Comparison of ENCODE assay signal across 16 mouse cellular contexts in genomic region chr10:69383186-69383585, GRCm38 (mm10). TPM values are rescaled to one million over a fixed set of nuclear protein-coding genes. Genes with fewer than 3 reads are reported as not detected.
"Had no signal": no experiment of that assay in that cellular context is flagged by ENCODE, and none has a peak within 500 bp of the region (broad histone marks: within the 10 kb centered on the region; RNA-seq: fewer than 3 reads in every experiment).

No protein-coding gene starts in this region.

- H3K9me3 ChIP-seq: kidney, embryonic 15.5 days; liver, embryonic 13.5 days; neural tube, embryonic 13.5 days had no signal

- H3K36me3 ChIP-seq: kidney, embryonic 15.5 days; liver, embryonic 13.5 days; neural tube, embryonic 13.5 days had no signal

- H3K9ac ChIP-seq: kidney, embryonic 15.5 days; liver, embryonic 13.5 days; neural tube, embryonic 13.5 days had no signal

- H3K27ac ChIP-seq: kidney, embryonic 15.5 days; left cerebral cortex, adult 2 months; liver, embryonic 13.5 days; neural tube, embryonic 13.5 days had no signal

- H3K27me3 ChIP-seq: kidney, embryonic 15.5 days; liver, embryonic 13.5 days; neural tube, embryonic 13.5 days had no signal

- H3K4me1 ChIP-seq: kidney, embryonic 15.5 days; liver, embryonic 13.5 days; neural tube, embryonic 13.5 days had no signal

- H3K4me3 ChIP-seq: kidney, embryonic 15.5 days; left cerebral cortex, adult 2 months; liver, embryonic 13.5 days; myocyte; neural tube, embryonic 13.5 days had no signal

- H3K4me2 ChIP-seq: kidney, embryonic 15.5 days; liver, embryonic 13.5 days; midbrain, embryonic 11.5 days; neural tube, embryonic 13.5 days had no signal

- ATAC-seq: midbrain, embryonic 16.5 days had no signal

- DNase-seq: kidney, postnatal 10 days; kidney, postnatal 36 days; layer of hippocampus, postnatal 36 days; liver, embryonic 13.5 days; lung, adult 2 months; lung, postnatal 14 days; lung, postnatal 4 days; thymus, adult 18-20 months; thymus, postnatal 36 days had no signal

RNA-seq across cellular contexts. Expression of gene Ank3, which starts 15.4 kb away (rescaled TPM):
- total RNA-seq: monocyte, adult 5-6 weeks had no signal
